Mouse (Mus musculus): ENCODE data around the gene Olfr837.

DNA sequence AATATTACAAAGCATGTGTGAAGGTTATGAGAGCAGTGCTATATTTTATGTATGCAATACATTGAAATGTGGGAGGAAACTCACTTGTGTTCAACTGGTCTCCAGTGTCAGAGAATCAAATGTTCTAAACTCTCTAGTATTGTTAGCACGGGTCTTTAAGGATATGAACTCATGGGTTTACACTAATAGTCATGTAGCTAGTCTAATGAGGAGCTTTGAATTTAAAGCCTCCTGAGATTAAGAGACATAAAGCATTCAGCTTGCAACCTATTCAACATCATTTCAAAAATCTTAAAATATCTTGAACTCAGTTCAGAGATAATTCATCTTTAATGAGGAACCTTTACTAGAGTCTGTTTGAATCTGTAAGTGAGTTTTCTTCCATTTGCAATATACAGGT lies at the start of gene Olfr837:
- TF ChIP-seq GATA1 (IDR thresholded peaks at IDR 0.05; ENCODE audit: borderline replicate concordance, low read length) (no peak), FLI1 (IDR thresholded peaks at IDR 0.05; ENCODE audit: low read length) (no peak)
